Mouse (Mus musculus) ovary, adult 18-20 months (tissue): Measurements from ENCODE around the gene Tex2.
"Not testable (repeated sequence)": the region's sequence is repeated elsewhere in the genome, so short reads cannot be mapped to it uniquely, and the experiment has no call there.

Experiments used
- DNase-seq: peaks from one replicate; pipeline ENCODE4 v3.0.0; 2022; ENCODE audit warnings: low spot score, mixed read lengths

Gene Tex2

GRCm38 (mm10) chr11:106618768-106619167, 5.5 kb upstream of the Tex2 start:
- not testable (repeated sequence) for DNase-seq

DNA sequence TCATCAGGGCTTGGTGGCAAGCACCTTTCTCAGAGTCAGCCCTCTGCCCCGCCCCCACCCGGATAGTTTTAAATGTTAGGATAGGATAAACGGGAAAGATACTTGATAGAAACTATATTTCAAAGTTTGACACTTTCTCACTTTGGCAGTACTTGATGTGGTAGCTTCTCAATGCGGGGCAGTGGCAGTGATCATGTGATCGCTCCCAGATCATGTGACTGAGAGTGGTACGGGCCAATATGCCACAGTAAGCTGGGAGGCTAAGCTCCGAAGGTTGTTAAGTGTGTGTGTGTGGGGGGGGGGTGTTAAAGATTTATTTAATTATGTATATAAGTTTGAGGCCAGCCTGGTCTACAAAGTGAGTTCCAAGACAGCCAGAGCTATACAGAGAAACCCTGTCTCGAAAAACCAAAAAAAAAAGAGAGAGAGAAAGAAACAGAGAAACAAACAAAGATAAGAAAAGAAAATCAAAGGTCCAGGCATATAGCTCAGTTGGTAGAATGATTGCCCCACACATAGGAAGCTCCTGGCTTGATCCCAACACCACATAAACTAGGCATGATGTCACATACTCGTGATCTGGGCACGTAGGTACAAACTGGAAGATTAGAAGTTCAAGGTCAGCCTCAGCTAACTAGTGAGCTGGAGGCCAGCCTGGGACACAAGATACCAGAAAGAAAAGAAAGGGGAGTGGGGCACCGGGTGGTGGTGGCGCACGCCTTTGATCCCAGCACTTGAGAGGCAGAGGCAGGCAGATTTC, 4.8 kb upstream of the Tex2 start:
- no peak for DNase-seq

- peak; percentile 50 for DNase-seq
Observed at GRCm38 (mm10) chr11:106615561-106615960, 2.3 kb upstream of the Tex2 start.

- DNase-seq: peak; percentile 17
Observed at GRCm38 (mm10) chr11:106614339-106614645, 1.1 kb upstream of the Tex2 start.

GRCm38 (mm10) chr11:106613638-106614338, 565 bp upstream of the Tex2 start:
- no peak for DNase-seq

DNA sequence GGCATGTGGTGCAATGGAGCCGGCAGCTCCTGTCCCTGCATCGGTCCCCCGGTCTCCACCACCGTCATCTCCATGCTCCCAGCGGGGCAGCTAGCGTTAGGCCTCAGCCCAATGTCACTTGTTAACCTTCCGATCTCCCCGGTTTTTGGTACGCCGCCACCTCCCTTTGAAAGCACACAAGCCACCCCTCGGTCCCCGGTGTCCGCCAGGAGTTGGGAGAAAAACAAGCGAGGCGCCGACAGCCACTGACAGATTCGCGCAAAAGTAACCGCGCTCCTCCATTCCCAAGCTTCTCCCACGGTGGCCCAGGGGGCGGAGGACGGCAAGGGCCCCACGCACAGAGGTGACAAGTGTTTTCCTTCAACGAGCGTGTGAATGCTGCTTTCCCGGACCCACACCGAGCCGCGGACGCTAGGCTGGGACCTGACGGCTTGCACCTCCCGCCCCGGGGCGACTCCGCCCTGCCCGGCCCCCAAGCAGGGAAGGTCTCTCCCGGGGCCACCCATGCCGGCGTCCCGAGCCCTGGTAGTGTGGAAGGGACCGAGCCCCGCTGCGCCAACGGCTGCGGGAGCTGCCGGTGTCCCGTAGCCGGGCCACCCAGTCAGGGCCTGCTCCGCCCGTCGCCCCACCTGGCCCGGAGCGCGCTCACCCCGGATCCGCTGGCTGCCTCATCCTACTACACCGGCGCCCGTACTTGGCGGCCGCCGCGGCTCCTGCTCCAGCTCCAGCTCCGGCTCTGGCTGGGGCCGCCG, 838 bp downstream of the Tex2 start:
- DNase-seq: no peak

DNA sequence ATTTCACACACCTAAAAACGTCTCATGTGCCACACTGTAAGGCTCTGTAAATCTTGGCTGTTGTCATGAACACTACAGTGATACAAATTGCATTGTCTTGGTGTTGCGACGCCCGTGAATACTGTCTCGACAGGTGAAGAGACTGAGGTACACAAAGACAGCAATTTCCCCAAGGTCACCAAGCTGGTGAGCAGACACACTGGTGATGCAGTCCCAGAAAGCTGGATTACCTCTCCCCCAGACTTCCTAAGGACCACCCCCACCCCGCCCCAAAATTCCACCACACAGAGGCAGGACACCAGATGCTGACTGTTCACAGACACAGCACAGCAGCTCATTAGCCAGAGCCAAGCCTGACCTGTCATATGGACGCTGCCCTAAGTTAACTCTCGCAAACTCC, 3.5 kb downstream of the Tex2 start:
- DNase-seq: no peak

DNA sequence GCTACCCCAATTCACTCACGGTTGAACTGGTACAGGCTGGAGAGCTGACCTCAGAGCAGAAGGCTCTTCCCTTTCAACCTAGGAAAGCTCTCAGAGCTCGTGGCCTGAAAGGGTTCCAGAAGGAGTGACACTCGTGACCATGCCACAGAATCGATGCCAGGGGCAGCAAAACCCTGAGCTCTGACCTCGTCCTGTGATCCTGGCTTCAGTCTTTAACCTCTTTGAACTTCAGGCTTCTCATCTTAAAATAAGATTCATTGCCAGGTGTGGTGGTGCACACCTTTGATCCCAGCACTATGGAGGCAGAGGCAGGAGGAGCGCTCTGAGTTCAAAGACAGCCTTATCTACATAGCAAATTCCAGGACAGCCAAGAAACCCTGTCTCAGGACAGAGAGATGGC, 5.9 kb downstream of the Tex2 start:
- no peak for DNase-seq

DNA sequence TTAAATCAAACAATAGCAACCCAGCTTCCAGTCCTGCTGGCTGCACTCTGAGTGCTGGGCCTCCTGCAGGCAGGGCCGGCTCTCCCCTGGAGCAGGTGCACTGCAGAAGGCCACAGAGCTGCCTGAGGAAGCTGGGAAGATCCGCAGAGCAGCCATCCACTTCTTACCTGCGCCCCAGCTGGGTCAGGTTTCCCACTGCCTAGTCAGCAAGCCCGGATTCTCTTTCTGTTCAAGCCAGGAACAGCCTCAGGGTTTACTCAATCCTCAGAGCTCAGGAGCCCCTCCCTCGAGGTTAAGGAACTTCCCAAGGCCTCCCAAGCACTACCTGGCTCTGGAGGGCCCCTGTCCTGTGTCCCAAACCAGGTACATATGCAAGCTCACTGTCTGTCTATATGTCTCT, 7.2 kb downstream of the Tex2 start:
- no peak for DNase-seq

- no peak for DNase-seq
Observed at GRCm38 (mm10) chr11:106603230-106603629, 10.0 kb downstream of the Tex2 start.

DNA sequence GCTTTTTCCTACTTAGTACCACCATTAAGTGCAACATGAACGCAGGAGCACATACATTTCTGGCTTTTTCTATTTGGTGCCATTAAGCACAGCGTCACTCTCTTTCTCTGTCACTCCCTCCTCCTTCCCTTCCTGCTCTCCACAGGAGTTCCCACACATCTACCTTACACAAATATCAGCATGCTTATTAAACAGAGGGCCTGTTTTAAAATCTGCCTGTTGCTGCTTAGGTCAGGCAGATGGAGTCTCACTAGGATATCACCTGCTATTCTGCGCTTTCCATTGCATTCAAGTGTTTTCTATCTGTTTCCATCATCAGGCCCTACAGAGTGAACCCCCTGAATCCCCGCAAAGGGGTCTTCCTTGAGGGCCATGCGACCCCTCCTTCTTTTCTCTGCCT, 13.1 kb downstream of the Tex2 start:
- DNase-seq: no peak

DNA sequence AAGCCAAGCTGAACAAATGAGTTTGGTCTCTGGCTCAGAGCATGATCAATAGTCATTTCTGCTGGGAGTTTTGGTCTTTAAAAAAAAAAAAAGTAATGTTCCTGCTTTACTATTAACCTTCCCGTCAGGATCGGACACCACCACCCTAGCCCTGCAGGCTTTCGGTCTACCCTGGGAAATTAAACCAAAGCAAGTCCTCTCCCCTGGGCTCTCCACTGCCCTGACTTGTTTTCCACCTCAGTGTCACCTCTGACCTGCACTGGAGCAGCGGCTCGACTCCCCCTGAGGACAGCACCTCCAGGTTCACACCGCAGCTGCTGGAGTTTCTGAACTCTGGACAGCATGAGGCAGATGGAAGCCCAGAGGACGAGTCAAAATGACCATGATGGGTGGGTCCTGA, 13.9 kb downstream of the Tex2 start:
- DNase-seq: no peak

DNA sequence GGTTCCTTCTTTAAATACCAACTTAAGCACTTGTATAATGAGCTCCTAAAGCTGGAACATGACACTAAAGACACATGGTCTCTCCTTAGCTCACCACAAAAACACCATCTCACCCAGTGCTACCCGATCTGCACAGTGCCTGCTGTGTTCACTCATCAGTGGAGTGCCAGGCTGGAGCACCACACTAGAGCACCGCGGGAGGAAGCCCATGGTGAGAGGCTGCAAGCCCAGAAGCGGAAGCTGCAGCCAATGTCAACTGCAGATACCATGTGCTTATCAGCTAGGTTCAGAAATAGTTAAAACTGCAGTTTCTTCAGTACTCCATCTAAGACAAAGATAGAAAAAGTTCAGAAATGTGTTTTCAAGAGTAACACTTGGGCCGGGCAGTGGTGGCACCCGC, 14.9 kb downstream of the Tex2 start:
- no peak for DNase-seq

- DNase-seq: no peak
Observed at GRCm38 (mm10) chr11:106597737-106598330, 15.4 kb downstream of the Tex2 start.

GRCm38 (mm10) chr11:106591183-106591582, 22.0 kb downstream of the Tex2 start:
- DNase-seq: no peak

DNA sequence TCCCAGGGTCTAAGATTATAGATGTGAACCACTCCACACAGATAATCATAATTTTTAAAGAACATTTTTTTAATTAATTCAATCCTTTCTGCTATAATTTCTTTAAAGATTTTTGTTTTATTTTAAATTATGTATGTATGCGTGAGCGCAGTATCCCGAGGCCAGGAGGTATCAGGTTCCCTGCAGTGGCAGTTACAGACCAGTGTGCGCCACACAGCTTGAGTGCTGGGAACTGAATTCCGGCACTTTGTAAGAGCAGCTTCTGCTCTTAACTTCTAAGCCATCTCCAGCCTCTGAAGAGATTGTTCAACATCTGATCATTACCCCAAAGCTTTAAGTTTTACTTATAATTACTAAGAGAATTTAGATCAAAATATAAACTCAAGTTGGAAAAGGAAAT, 23.1 kb downstream of the Tex2 start:
- no peak for DNase-seq

DNA sequence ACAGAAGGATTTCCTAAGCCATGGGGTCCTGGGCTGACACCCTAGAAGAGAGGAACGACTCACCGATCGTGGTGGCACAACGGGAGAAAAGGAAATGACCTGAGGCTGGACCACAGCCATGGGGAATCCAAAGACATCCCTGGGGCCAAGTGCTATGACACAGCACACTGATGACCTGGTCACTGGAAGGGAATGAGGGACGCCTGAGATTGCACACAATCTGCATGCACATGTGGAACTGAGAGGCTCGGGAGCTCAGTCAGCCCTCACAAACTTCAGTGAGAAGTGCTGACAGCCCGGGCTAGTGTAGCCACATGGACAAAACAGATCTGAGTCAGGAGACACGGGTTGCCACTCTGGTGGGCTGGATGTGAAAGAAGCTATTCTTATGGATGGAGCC, 24.4 kb downstream of the Tex2 start:
- DNase-seq: no peak

- no peak for DNase-seq
Observed at GRCm38 (mm10) chr11:106587786-106588519, 25.3 kb downstream of the Tex2 start.

DNA sequence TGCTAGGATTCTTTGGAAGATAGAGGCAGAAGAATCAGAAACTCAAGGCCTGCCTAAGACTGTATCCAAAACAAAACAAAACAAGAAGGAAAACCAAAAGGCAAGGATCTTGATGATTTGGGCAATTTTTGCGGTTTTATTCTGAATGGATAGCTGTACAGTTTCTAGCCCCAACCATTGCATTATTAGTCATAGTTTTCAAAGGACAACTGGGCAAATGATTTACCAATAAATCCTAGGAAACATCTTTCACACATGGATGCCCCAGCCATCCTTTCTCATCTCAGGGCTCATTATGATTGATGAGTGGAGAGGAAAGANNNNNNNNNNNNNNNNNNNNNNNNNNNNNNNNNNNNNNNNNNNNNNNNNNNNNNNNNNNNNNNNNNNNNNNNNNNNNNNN, 29.4 kb downstream of the Tex2 start:
- DNase-seq: no peak

DNA sequence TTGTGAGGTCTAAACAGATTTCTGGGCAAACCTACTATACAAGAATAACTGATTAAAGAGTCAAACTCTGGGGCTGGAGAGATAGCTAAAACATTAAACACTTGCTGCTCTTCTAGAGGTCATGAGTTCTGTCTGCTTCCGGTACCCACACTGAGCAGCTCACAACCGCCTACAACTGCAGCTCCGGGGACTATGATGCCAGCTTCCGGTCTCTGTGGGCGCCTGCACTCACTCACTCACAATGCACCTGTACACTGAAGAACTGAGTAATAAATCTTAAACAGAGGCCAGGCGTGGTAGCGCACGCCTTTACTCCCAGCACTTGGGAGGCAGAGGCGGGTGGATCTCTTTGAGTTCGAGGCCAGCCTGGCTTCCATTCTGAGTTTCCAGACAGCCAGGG, 31.9 kb downstream of the Tex2 start:
- no peak for DNase-seq

DNA sequence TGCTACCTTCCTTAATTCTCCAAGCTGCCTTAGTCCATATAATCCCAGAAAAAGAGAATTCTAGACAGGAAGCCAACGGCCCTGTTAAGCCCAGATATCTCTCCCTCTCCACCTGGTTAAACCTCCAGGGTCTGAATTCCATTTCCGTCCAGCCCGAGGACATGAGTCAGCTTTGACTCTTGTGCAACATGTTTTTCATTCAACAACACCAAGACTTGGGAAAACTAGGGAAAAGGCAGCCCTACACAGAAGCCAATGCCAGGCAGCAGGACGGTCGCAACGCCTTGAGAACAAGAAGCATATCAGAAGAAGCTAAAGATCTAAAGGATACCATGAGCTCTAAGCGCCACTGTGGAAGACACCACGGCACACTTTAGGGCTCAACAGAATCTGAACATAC, 32.8 kb downstream of the Tex2 start:
- no peak for DNase-seq

- no peak for DNase-seq
Observed at GRCm38 (mm10) chr11:106579957-106580356, 33.3 kb downstream of the Tex2 start.
